Mouse (Mus musculus) megakaryocyte, embryonic 14.5 days (primary cell): ENCODE measurements around the gene Tmbim6.

Experiments
- FLI1 ChIP-seq: IDR thresholded peaks from 2 replicates; pipeline ENCODE4 v1.6.1; 2012; ENCODE audit warnings: low read length, inconsistent platforms, mixed read lengths
- GATA1 ChIP-seq: IDR thresholded peaks from 3 replicates; pipeline ENCODE4 v1.6.1; 2012; ENCODE audit warnings: mixed read lengths, low read length, inconsistent platforms, borderline replicate concordance

GRCm38 (mm10) chr15:99396462-99396861 is 3.8 kb downstream of the Tmbim6 start:
- no peak for TF ChIP-seq GATA1
- no peak for TF ChIP-seq FLI1
